Mouse (Mus musculus): ENCODE results near the gene Msl1. TPM values are rescaled to one million over a fixed set of nuclear protein-coding genes. Genes with fewer than 3 reads are reported as not detected.

The Msl1 gene
- total RNA-seq, 2 experiments from 2014 or later, result 119 to 121 TPM

- DNase-seq (ENCODE audit: low spot score in 2 of 2), result no peak
Measured at GRCm38 (mm10) chr11:98776052-98776764, 19.1 kb upstream of the Msl1 start.

- DNase-seq (ENCODE audit: low spot score in 2 of 2), result no peak
Measured at GRCm38 (mm10) chr11:98776843-98777590, 18.3 kb upstream of the Msl1 start.

GRCm38 (mm10) chr11:98777888-98778287 is 17.4 kb upstream of the Msl1 start:
- no peak for DNase-seq (ENCODE audit: low spot score in 2 of 2)

- DNase-seq (ENCODE audit: low spot score in 2 of 2), result no peak
Measured at GRCm38 (mm10) chr11:98781851-98782512, 13.3 kb upstream of the Msl1 start.

- DNase-seq (ENCODE audit: low spot score in 2 of 2), result no peak
Measured at GRCm38 (mm10) chr11:98782651-98783235, 12.6 kb upstream of the Msl1 start.

GRCm38 (mm10) chr11:98783236-98783696 is 12.1 kb upstream of the Msl1 start:
- DNase-seq (ENCODE audit: low spot score in 2 of 2), result peak; percentile 85 to 86

GRCm38 (mm10) chr11:98784139-98784538 is 11.2 kb upstream of the Msl1 start:
- DNase-seq (ENCODE audit: low spot score in 2 of 2), result no peak

- no peak for DNase-seq (ENCODE audit: low spot score in 2 of 2)
Measured at GRCm38 (mm10) chr11:98785214-98785613, 10.1 kb upstream of the Msl1 start.

GRCm38 (mm10) chr11:98785772-98786281 is 9.5 kb upstream of the Msl1 start:
- DNase-seq (ENCODE audit: low spot score in 2 of 2), result peak in 1 of 2 experiments; percentile 54

GRCm38 (mm10) chr11:98786359-98787214 is 8.7 kb upstream of the Msl1 start:
- DNase-seq (ENCODE audit: low spot score in 2 of 2), result peak; percentile 86 to 92

GRCm38 (mm10) chr11:98787229-98787628 is 8.1 kb upstream of the Msl1 start:
- DNase-seq (ENCODE audit: low spot score in 2 of 2), result no peak

- DNase-seq (ENCODE audit: low spot score in 2 of 2), result no peak
Measured at GRCm38 (mm10) chr11:98787691-98788090, 7.6 kb upstream of the Msl1 start.

GRCm38 (mm10) chr11:98788139-98788538 is 7.2 kb upstream of the Msl1 start:
- DNase-seq (ENCODE audit: low spot score in 2 of 2), result no peak

- peak in 1 of 2 experiments; percentile 74 for DNase-seq (ENCODE audit: low spot score in 2 of 2)
Measured at GRCm38 (mm10) chr11:98788550-98789218, 6.6 kb upstream of the Msl1 start.

GRCm38 (mm10) chr11:98789219-98789807 is 6.0 kb upstream of the Msl1 start:
- DNase-seq (ENCODE audit: low spot score in 2 of 2), result no peak

- no peak for DNase-seq (ENCODE audit: low spot score in 2 of 2)
Measured at GRCm38 (mm10) chr11:98789824-98790223, 5.5 kb upstream of the Msl1 start.

- DNase-seq (ENCODE audit: low spot score in 2 of 2), result no peak
Measured at GRCm38 (mm10) chr11:98790631-98791205, 4.6 kb upstream of the Msl1 start.

GRCm38 (mm10) chr11:98791448-98791847 is 3.9 kb upstream of the Msl1 start:
- no peak for DNase-seq (ENCODE audit: low spot score in 2 of 2)

- no peak for DNase-seq (ENCODE audit: low spot score in 2 of 2)
Measured at GRCm38 (mm10) chr11:98792081-98792480, 3.2 kb upstream of the Msl1 start.

Data from adrenal gland, postnatal 4 days (tissue).